Mouse (Mus musculus): ENCODE measurements around the gene Lcp1. TPM values are rescaled to one million over a fixed set of nuclear protein-coding genes. Genes with fewer than 3 reads are reported as not detected.

The Lcp1 gene
- total and polyA plus RNA-seq, 3 experiments = 258 to 777 (median 373) TPM

DNA sequence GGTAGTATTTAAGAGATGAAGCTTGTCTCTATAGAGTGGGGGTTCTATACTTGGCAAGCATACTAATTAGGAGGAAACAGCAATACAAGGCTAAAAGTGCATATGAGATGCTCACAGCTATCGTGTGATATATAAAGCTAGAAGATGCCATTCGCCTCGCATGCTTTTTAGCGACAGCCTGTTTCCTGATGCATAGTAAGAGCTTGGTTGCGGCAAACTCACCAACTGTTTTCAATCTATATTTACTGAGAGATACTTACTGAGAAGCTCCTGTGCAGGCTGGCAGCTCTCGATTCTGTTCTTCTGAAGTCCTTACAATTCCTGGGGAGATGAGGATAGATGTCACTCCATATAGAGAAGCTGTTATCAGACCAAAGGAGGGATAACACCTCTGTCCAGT, 148.8 kb downstream of the Lcp1 start:
- Histone ChIP-seq H3K4me3 (replicated peaks in 1 of 3; ENCODE audit: low read depth in 2 of 3, low read length in 2 of 3, poor library complexity in 1 of 3) (no peak overlapping the region), H3K36me3 (replicated peaks in 1 of 2; ENCODE audit: control insufficient read depth in 1 of 2, insufficient read depth in 1 of 2, low read length in 1 of 2) (no peaks in the 10 kb centered on the region), H3K27me3 (replicated peaks) (peaks cover 31% of the 10 kb centered on the region), H3K4me2 (ENCODE audit: insufficient read depth, low read depth, poor library complexity, severe bottlenecking) (no peak overlapping the region), H3K27ac (ENCODE audit: insufficient read depth, low read depth) (no peak overlapping the region), H3K79me2 (replicated peaks; ENCODE audit: control insufficient read depth, extremely low read depth, insufficient read depth, poor library complexity, severe bottlenecking) (peaks cover 4% of the 10 kb centered on the region), H3K4me1 (ENCODE audit: control insufficient read depth in 1 of 2, insufficient read depth in 2 of 2) (peaks cover 0 to 3% of the 10 kb centered on the region in 2 experiments; a peak in 1 of 4 replicates), H3K9ac (ENCODE audit: insufficient read depth, low read depth) (no peak overlapping the region), H3K9me3 (replicated peaks; ENCODE audit: low read length) (no peaks in the 10 kb centered on the region)
- in situ Hi-C loops (cut with MboI; ENCODE audit: low pct_ligation_motif_present, low pct_unique_long_range_greater_than_20kb, low sequenced_read_pairs) = no loop called here
- DNase-seq (ENCODE audit: extremely low read depth) = no peak
- dilution Hi-C loops (cut with MboI; ENCODE audit: extremely low pct_ligation_motif_present, extremely low pct_unique_long_range_greater_than_20kb, low sequenced_read_pairs) = no loop called here
- TF ChIP-seq MYC (IDR thresholded peaks at IDR 0.05; ENCODE audit: low read depth, low read length) (no peak), BHLHE40 (IDR thresholded peaks at IDR 0.05; ENCODE audit: low read depth, low read length) (no peak), POLR2AphosphoS2 (IDR thresholded peaks at IDR 0.05; ENCODE audit: low read depth, low read length) (no peak)

DNA sequence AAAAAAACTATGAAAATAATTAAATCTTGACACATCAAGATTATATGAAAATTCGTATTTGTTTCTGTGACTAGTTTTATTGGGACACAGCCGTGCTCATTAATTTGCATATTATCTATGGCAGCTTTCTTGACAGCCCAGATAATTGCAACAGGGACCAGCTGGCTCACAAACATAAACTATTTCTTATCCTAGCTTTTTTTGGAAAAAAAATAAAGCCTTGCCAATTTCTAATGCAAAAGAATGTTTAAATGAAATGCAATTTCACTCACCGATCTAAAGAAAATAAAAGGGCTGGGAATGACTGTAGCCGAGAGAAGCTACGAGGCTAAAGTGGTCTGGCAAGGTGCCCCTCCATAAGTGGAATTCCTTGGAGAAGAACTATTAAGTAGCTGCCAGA, 149.5 kb downstream of the Lcp1 start:
- no peak for DNase-seq (ENCODE audit: extremely low read depth)
- no peaks in the 10 kb centered on the region for H3K36me3 ChIP-seq (replicated peaks in 1 of 2; ENCODE audit: control insufficient read depth in 1 of 2, insufficient read depth in 1 of 2, low read length in 1 of 2)
- peaks cover 9% of the 10 kb centered on the region for H3K79me2 ChIP-seq (replicated peaks; ENCODE audit: control insufficient read depth, extremely low read depth, insufficient read depth, poor library complexity, severe bottlenecking)
- H3K4me1 ChIP-seq (ENCODE audit: control insufficient read depth in 1 of 2, insufficient read depth in 2 of 2) = peaks cover 0 to 7% of the 10 kb centered on the region in 2 experiments; a peak in 2 of 4 replicates
- H3K9ac ChIP-seq (ENCODE audit: insufficient read depth, low read depth) = no peak overlapping the region
- dilution Hi-C loops (cut with MboI; ENCODE audit: extremely low pct_ligation_motif_present, extremely low pct_unique_long_range_greater_than_20kb, low sequenced_read_pairs) = no loop called here
- no peaks in the 10 kb centered on the region for H3K9me3 ChIP-seq (replicated peaks; ENCODE audit: low read length)
- H3K4me2 ChIP-seq (ENCODE audit: insufficient read depth, low read depth, poor library complexity, severe bottlenecking) = no peak overlapping the region
- no peak overlapping the region for H3K4me3 ChIP-seq (replicated peaks in 1 of 3; ENCODE audit: low read depth in 2 of 3, low read length in 2 of 3, poor library complexity in 1 of 3)
- in situ Hi-C loops (cut with MboI; ENCODE audit: low pct_ligation_motif_present, low pct_unique_long_range_greater_than_20kb, low sequenced_read_pairs) = no loop called here
- TF ChIP-seq NELFE (IDR thresholded peaks at IDR 0.05; ENCODE audit: low read depth, low read length) (no peak), CTCF (conservative IDR thresholded peaks at IDR 0.05 in 1 of 2, IDR thresholded peaks at IDR 0.05 in 1 of 2; ENCODE audit: low read depth in 2 of 2, low read length in 2 of 2) (no peak)
- peaks cover 31% of the 10 kb centered on the region for H3K27me3 ChIP-seq (replicated peaks)
- no peak overlapping the region for H3K27ac ChIP-seq (ENCODE audit: insufficient read depth, low read depth)

Other genes starting within 250 kb of the Lcp1 start
- 10.3 TPM in 2 replicates for gene Lrch1, start 183.2 kb upstream of the Lcp1 start, total RNA-seq (2012; rRNA removed)
- 12.8 and 14.1 TPM in 2 replicates for gene Lrch1, start 183.2 kb upstream of the Lcp1 start, total RNA-seq (2014; rRNA removed)
- gene Lrch1, start 183.2 kb upstream of the Lcp1 start, polyA plus RNA-seq (2012; ENCODE audit: insufficient read length, low read depth) = 21.6 and 23.3 TPM in 2 replicates
- 23.5 and 24.9 TPM in 2 replicates for gene Rubcnl, start 115.1 kb upstream of the Lcp1 start, total RNA-seq (2012; rRNA removed)
- 24.6 and 24.7 TPM in 2 replicates for gene Rubcnl, start 115.1 kb upstream of the Lcp1 start, total RNA-seq (2014; rRNA removed)
- 21.8 and 27.2 TPM in 2 replicates for gene Rubcnl, start 115.1 kb upstream of the Lcp1 start, polyA plus RNA-seq (2012; ENCODE audit: insufficient read length, low read depth)
- gene Lrrc63, start 220 bp upstream of the Lcp1 start, total RNA-seq (2012; rRNA removed) = not detected in 2 replicates
- gene Lrrc63, start 220 bp upstream of the Lcp1 start, total RNA-seq (2014; rRNA removed) = 0.15 TPM in 1 of 2 replicates, not detected in the other
- gene Lrrc63, start 220 bp upstream of the Lcp1 start, polyA plus RNA-seq (2012; ENCODE audit: insufficient read length, low read depth) = not detected in 2 replicates
- not detected in 2 replicates for gene Cpb2, start 111.2 kb downstream of the Lcp1 start, total RNA-seq (2012; rRNA removed)
- gene Cpb2, start 111.2 kb downstream of the Lcp1 start, total RNA-seq (2014; rRNA removed) = not detected in 2 replicates
- gene Cpb2, start 111.2 kb downstream of the Lcp1 start, polyA plus RNA-seq (2012; ENCODE audit: insufficient read length, low read depth) = not detected in 2 replicates
- 18.8 and 19.3 TPM in 2 replicates for gene Zc3h13, start 153.3 kb downstream of the Lcp1 start, total RNA-seq (2012; rRNA removed)
- gene Zc3h13, start 153.3 kb downstream of the Lcp1 start, total RNA-seq (2014; rRNA removed) = 15.7 and 17.7 TPM in 2 replicates
- gene Zc3h13, start 153.3 kb downstream of the Lcp1 start, polyA plus RNA-seq (2012; ENCODE audit: insufficient read length, low read depth) = 38.5 and 39.8 TPM in 2 replicates